Mouse (Mus musculus): Measurements from ENCODE around the gene Gm12216. TPM values are rescaled to one million over a fixed set of nuclear protein-coding genes. Genes with fewer than 3 reads are reported as not detected.
"Not testable (repeated sequence)": the region's sequence is repeated elsewhere in the genome, so short reads cannot be mapped to it uniquely, and the experiment has no call there.

Gm12216 gene
- total RNA-seq, 2 experiments from 2014 or later = 8.0 to 9.5 TPM

GRCm38 (mm10) chr11:53873909-53874704 is 15.1 kb upstream of the Gm12216 start:
- DNase-seq = not testable (repeated sequence)

DNA sequence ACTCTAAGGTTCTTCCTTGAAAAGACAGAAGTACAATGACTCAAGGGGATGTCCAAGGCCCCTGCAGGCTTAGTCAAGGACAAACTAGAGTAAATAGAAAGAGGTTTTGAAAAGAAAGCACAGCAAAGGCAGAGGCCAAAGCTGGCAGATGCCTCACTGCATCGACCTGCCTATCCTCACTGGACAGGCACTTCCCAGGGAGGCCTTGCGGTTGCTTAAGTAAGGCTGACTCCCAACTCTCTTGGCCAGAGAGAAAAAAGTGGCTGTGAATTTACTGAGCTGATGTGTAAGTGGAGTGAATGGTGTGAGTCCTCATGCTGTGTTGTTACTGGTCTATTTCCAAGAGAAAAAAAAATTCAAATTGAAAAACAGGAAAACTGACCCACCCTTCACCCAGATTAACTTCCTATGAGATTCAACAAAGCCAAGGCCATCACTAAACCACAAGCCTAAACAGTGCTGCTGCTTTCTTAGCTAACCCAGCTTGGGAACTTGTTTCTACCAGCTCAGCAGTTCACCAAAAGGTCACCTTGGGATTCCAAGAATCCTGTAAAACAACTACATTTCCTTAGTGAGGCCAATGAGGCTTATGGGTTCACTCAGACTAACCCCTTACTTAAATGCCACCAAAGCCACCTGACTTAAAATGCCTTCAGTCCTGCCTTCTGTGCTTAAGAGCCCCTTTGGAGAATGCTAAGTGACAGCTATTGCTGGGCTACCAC is 12.9 kb upstream of the Gm12216 start:
- DNase-seq = no peak

DNA sequence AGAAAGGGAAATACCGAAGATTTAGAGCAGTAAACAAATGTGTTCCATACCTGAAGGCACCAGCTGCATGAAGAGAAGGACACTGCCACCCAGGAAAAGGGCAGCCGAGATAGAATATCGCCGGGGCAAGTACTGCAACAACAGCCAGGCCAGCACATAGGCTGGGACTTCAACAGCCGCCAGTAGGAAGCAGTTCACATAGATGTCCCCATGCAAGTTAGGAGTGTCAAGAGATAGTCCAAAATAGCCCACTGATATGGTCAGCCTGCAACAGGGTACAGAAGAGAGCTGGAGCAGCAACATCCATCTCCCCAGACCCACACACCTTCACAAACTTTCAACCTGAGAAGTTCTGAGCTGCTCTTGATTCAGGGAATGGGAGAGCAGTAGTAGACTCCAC is 10.1 kb upstream of the Gm12216 start:
- no peak for DNase-seq

DNA sequence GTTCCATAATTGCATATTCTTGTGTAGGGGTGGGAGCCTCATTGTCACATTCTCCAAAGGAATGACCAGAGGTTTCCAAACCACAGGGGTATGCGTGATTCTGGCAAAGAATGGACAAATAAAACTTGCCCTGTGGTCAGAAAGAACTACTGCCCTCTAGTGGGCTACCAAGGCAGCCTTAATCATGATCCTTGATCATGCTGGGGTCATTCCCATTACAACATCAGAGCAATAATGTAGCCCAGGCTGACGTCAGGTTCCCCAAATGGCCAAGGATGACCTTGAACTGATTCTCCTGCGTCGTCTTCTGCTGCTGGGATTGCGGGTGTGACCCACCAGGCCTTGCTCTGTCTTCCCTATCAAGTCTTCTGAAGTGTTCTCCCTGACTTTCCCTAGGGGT is 9.3 kb upstream of the Gm12216 start:
- DNase-seq = not testable (repeated sequence)

GRCm38 (mm10) chr11:53864724-53865310 is 5.8 kb upstream of the Gm12216 start:
- DNase-seq = not testable (repeated sequence)

DNA sequence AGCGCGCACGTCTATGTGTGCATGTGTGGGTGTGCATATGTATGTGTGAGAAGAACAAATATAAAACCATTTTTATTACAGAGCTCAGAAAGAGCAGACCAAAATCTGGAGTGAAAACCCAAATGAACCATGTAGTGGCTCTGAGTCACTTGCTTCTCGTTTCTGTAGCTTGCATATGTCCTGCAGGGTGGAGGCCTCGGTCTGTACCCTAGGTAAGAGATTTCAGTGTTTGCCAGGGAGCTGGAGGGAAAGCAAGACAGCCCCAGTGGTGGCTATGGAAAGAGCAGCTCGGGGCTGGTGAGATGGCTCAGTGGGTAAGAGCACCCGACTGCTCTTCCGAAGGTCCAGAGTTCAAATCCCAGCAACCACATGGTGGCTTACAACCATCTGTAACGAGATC is 1.9 kb upstream of the Gm12216 start:
- DNase-seq = not testable (repeated sequence)

DNA sequence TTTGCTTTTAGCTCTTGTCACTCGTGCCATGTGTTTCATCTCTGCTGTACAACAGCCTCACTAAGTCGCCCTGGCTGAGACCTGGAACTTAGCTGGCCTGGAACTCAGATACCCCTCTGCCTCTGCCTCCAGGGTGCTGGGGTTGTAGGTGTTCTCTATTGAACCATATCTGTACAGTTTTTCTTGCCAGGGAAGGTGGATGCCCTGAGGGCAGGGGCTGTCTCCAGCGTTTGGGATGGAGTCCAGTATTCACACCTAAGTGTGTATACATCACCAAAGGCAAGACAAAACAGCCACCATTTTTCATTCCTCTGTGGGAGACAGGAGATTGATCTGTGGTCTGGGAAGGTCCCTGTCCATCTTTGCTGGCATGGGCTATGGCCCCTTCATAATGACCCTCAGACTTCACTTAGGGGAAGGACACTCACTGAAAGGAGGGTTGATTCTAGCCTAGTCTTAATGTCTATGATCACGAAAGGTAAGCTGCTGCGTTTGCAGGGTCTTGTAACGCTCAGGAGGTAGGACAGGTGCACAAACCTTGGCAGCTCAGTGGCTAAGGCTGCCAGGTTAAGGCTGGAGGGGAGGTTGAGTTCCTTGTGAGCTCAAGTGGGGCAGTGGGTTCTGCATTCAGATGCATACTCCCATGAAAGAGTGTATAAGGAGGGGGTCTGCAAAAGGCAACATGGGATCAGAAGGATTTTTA is 847 bp downstream of the Gm12216 start:
- no peak for DNase-seq

- DNase-seq = no peak
Measured at GRCm38 (mm10) chr11:53853665-53854064, 5.4 kb downstream of the Gm12216 start.

- DNase-seq = no peak
Measured at GRCm38 (mm10) chr11:53851795-53852194, 7.3 kb downstream of the Gm12216 start.

- DNase-seq = peak; percentile 54 to 66
Measured at GRCm38 (mm10) chr11:53849588-53850320, 9.3 kb downstream of the Gm12216 start.

DNA sequence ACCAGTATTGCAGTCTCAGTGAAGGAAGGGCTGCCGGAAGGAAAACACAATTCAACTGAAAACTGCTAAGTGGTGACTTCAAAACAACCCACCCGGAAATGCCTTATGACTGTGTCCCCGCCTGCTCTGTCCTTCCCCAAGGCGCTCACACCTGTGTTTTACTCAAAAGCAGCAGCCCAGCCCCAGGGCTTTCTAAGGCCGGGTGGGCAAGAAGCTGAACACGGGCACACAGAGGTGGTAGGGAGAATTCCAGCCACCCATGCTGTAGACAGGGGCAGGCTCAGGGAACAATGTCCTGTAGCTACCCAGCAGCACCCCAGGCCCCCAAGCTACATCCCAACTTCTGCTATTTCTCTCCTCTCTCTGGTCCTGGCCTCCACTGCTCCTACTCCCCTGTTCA is 13.4 kb downstream of the Gm12216 start:
- DNase-seq = no peak

DNA sequence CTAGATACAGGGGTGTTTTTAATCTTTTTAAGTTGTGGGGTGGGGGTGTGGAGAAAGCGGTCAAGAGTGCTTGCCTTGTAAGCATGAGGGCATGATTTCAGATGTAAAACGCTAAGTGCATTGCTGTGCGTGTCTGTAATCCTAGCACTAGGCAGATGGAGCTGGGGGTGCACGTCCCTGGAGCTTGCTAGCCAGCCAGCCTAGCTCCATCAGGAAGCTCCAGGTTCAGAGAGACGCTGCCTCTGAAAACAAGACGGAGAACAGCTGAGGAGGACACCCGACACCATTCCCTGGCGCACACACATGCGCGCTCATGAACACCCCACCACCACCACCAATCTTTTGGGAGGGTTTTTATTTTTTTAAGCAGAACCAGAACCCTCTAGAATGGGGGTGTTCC is 15.9 kb downstream of the Gm12216 start:
- peak in 1 of 2 experiments; percentile 34 for DNase-seq

DNA sequence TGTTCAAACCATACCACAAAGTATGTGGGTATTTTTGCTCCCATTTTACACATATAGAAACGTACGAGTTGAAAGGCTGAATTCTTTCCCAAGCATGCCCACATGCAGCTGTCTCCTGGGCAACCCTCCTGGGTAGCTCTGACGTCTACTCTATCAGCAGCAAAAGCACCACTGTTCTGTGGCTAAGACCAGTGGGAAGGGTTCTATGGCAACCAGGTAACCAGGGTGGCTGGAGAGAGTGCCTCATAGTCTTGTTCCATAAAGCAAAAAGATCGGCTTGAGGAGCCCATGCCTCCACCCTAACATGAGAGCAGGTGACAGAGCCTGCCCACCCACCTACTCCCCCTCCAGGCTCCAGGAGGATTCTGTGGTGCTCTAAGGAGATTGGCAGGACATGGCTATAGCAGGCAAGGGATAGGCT is 16.9 kb downstream of the Gm12216 start:
- no peak for DNase-seq

GRCm38 (mm10) chr11:53841514-53841913 is 17.5 kb downstream of the Gm12216 start:
- no peak for DNase-seq

- DNase-seq = no peak
Measured at GRCm38 (mm10) chr11:53839663-53840642, 19.1 kb downstream of the Gm12216 start.

DNA sequence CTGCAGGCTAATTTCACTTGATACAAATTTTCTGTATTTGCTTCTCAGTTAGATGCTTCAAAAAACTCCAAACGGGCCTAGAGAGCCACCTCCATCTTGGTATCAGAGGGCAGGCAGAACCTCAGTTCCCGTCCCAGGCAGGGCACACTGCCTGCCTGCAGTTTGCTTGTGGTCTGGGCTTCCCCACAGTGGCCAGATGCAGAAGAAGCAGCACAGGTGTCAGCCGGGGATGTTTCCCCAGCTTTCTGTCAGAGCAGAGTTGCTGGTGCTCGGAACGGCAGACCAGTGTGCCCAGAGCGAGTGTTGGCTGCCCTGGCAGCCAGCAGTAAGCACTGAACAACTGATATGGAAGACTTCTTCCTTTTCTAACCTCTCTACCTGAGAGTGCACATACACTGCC is 19.9 kb downstream of the Gm12216 start:
- DNase-seq = no peak

GRCm38 (mm10) chr11:53837731-53838130 is 21.3 kb downstream of the Gm12216 start:
- DNase-seq = no peak

GRCm38 (mm10) chr11:53835379-53836010 is 23.6 kb downstream of the Gm12216 start:
- no peak for DNase-seq

- DNase-seq = no peak
Measured at GRCm38 (mm10) chr11:53825409-53825808, 33.6 kb downstream of the Gm12216 start.

GRCm38 (mm10) chr11:53821945-53822338 is 37.1 kb downstream of the Gm12216 start:
- no peak for DNase-seq
